Mouse (Mus musculus) lung, postnatal 0 days (tissue): Measurements from ENCODE around the gene Alk. TPM values are rescaled to one million over a fixed set of nuclear protein-coding genes. Genes with fewer than 3 reads are reported as not detected.

ENCODE experiments used
- ATAC-seq: fragments of 200-750 bp; cut with Nextera tagmentation; 2 replicates; pipeline ENCODE4 v1.8.0; 2017; ENCODE audit warnings: moderate library complexity
- DNase-seq: peaks from one replicate; pipeline ENCODE4 v3.0.0-alpha.2; 2016; ENCODE audit warnings: low spot score
- H3K27ac ChIP-seq: fragments of 300-500 bp; sonication (generic); 2 replicates; pipeline ENCODE4 v1.5.1; 2014; ENCODE audit warnings: antibody characterized with exemption, mild to moderate bottlenecking, low read length, mixed read lengths
- H3K27me3 ChIP-seq: fragments of 300-500 bp; sonication (generic); replicated peaks from 2 replicates; pipeline ENCODE4 v1.6.1; 2014; ENCODE audit warnings: low read length, mixed read lengths; ENCODE audit not compliant: insufficient read depth
- H3K36me3 ChIP-seq: fragments of 300-500 bp; sonication (generic); 2 replicates; pipeline ENCODE4 v1.6.1; 2014; ENCODE audit warnings: low read length, mixed read lengths; ENCODE audit not compliant: insufficient read depth
- H3K4me1 ChIP-seq: fragments of 300-500 bp; sonication (generic); 2 replicates; pipeline ENCODE4 v1.6.1; 2014; ENCODE audit warnings: antibody characterized with exemption, low read depth, low read length, mixed read lengths; ENCODE audit not compliant: insufficient read depth
- H3K4me2 ChIP-seq: fragments of 300-500 bp; sonication (generic); replicated peaks from 2 replicates; pipeline ENCODE4 v1.6.1; 2014; ENCODE audit warnings: low read depth, mild to moderate bottlenecking, low read length, moderate library complexity, mixed read lengths
- H3K4me3 ChIP-seq: fragments of 300-500 bp; sonication (generic); 2 replicates; pipeline ENCODE4 v1.5.1; 2014; ENCODE audit warnings: low read depth, low read length
- H3K9ac ChIP-seq: fragments of 300-500 bp; sonication (generic); replicated peaks from 2 replicates; pipeline ENCODE4 v1.6.1; 2014; ENCODE audit warnings: low read depth, mild to moderate bottlenecking
- H3K9me3 ChIP-seq: fragments of 300-500 bp; sonication (generic); 2 replicates; pipeline ENCODE4 v1.6.1; 2016; ENCODE audit warnings: low read length, mixed read lengths
- CTCF ChIP-seq: IDR thresholded peaks from 2 replicates; pipeline ENCODE4 v1.5.1; 2016; ENCODE audit warnings: antibody characterized with exemption, mild to moderate bottlenecking
- EP300 ChIP-seq: IDR thresholded peaks from 2 replicates; pipeline ENCODE4 v1.6.1; 2016; ENCODE audit warnings: antibody characterized with exemption, mild to moderate bottlenecking, control low read depth
- WGBS: fragments of 180-500 bp; shearing (Covaris S2); extraction: QIAGEN DNeasy Blood & Tissue Kit; methylation state at CpG from one replicate; pipeline ENCODE4 v1.1.7; 2014; 5-methylcytosine and 5-hydroxymethylcytosine counted together
- polyA plus RNA-seq: library from polyadenylated mRNA; unstranded; fragments of >200 nt; fragmentation: Nextera tagmentation; extraction: Ambion mirVana; gene quantifications from 2 replicates; pipeline ENCODE4 v1.2.1, GENCODE M21; 2015

Alk gene
- polyA plus RNA-seq, 1 experiment from 2014 or later = not detected

DNA sequence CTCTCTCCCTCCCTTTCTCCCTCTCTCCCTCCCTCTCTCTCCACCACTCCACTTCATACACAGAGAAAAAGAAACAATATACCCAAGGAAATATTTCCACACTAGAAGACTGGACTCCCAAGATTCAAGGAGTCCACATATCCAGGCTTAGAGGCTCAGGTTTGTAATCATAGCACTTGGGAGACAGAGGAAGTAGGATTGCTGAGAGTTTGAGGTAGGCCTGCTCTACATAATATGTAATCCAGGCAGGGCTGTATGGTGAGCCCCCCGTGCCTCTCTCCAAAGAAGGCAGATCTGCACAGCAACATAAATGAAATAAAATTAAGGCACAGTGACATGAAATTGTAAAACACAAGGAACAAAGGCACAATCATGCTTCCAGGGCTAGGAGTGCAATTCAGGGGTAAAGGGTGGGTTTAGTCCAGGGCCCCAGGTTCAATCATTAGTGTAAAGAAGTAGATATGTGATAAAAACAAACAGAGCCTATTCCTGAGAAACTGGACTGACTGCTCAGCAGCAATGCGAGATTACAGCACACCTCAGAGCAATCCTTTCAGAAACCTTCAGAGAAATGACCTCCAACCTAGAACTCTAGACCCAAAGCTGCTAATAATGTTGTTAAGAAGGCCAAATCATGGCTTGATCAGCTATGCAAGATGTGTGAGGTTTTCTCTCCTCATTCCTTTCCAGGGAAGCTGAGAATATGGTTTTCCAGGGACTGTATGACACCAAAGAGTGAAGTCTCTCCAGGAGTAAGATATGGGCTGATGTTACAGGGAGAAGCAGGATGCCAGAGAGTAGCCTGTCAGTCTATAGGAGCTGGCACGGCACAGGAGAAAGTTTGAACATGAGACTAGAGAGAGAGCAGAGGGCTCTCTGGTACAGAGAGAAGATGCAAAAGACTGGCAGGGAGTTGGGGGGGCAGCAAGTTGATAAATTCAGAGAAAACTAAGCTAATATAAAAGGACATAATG, 158.9 kb downstream of the Alk start:
- no peaks in the 10 kb centered on the region for H3K9me3 ChIP-seq
- H3K4me2 ChIP-seq = no peak overlapping the region
- no peak overlapping the region for H3K9ac ChIP-seq
- no peak for DNase-seq
- H3K36me3 ChIP-seq = no peaks in the 10 kb centered on the region
- no peaks in the 10 kb centered on the region for H3K27me3 ChIP-seq
- H3K4me3 ChIP-seq = no peak overlapping the region
- H3K4me1 ChIP-seq = no peaks in the 10 kb centered on the region
- TF ChIP-seq CTCF (no peak), EP300 (no peak)
- no peak for ATAC-seq
- no peak overlapping the region for H3K27ac ChIP-seq
- 47% methylated on average over 3 of the region's 3 CpGs for WGBS

DNA sequence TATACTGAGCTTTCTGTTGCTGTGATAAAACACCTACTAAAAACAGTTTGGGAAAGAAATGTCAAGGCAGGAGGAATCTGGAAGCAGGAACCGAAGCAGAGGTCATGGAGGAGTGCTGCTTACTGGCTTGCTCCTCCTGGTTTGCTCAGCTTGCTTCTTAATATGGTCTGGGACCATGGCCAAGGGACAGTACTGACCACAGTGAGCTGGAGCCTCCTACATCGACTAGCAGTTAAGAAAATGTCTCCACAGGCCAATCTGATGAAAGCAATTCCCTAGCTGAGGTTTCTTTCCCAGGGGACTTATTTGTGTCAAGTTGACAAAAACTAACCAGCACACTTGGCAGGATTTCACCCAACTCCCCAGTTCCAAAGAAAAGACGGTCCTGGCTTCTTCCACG, 187.0 kb downstream of the Alk start:
- Histone ChIP-seq H3K4me3 (no peak overlapping the region), H3K27ac (no peak overlapping the region), H3K9me3 (no peaks in the 10 kb centered on the region), H3K27me3 (no peaks in the 10 kb centered on the region), H3K4me1 (no peaks in the 10 kb centered on the region), H3K9ac (no peak overlapping the region), H3K4me2 (no peak overlapping the region), H3K36me3 (no peaks in the 10 kb centered on the region)
- no peak for DNase-seq
- 66% methylated on average over 4 of the region's 4 CpGs for WGBS
- ATAC-seq = no peak
- TF ChIP-seq EP300 (no peak), CTCF (no peak)

DNA sequence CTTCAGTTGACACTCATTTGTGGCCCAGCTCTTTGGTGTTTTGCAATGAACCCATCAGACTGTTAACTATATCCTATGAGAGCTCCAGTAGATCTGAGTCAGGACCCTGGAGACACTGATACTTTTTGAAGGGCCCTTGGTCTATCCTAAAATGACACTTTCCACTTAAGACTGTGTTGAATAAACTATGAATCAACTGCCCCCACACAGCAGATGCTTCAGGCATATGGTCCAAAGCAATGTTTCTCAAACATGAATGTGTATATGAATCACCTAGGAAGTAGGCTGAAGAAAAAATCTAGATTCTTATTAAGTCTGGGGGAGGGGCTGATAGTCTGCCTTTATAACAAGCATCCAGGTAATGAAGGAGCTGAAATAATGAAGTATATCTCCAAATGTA, 189.8 kb downstream of the Alk start:
- DNase-seq (peak; percentile 32), ATAC-seq (0 out of 2 replicates have a peak, but pooled peaks have one; percentile 38)
- H3K36me3 ChIP-seq = no peaks in the 10 kb centered on the region
- no peaks in the 10 kb centered on the region for H3K9me3 ChIP-seq
- no peak overlapping the region for H3K4me2 ChIP-seq
- no peak overlapping the region for H3K9ac ChIP-seq
- H3K4me1 ChIP-seq = no peaks in the 10 kb centered on the region
- no peak for TF ChIP-seq CTCF
- TF ChIP-seq EP300 = no peak
- H3K27ac ChIP-seq = no peak overlapping the region
- H3K27me3 ChIP-seq = no peaks in the 10 kb centered on the region
- no peak overlapping the region for H3K4me3 ChIP-seq

DNA sequence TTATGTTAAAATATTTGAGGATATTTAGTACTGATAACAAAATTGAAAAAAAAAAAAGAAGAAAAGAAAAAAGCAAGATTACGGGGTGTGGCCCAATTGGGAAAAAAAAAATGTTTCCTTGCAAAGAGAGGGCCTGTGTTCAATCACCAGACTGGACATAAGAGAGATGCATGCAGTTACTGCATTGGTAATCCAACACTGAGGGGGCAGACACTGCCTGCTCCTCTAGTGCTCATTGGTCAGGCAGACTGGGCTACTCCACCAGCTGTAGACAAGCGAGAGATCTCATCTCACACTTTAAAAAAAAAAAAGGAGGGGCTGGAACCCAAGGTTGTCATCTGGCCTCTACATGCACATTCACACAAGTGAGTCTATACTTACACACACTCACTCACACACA, 199.6 kb downstream of the Alk start:
- WGBS = 55% methylated on average over 2 of the region's 2 CpGs
- Histone ChIP-seq H3K9me3 (no peaks in the 10 kb centered on the region), H3K4me1 (no peaks in the 10 kb centered on the region), H3K36me3 (no peaks in the 10 kb centered on the region), H3K4me2 (no peak overlapping the region), H3K4me3 (no peak overlapping the region), H3K27ac (no peak overlapping the region), H3K9ac (no peak overlapping the region), H3K27me3 (no peaks in the 10 kb centered on the region)
- no peak for ATAC-seq
- no peak for TF ChIP-seq EP300
- TF ChIP-seq CTCF = no peak
- no peak for DNase-seq

DNA sequence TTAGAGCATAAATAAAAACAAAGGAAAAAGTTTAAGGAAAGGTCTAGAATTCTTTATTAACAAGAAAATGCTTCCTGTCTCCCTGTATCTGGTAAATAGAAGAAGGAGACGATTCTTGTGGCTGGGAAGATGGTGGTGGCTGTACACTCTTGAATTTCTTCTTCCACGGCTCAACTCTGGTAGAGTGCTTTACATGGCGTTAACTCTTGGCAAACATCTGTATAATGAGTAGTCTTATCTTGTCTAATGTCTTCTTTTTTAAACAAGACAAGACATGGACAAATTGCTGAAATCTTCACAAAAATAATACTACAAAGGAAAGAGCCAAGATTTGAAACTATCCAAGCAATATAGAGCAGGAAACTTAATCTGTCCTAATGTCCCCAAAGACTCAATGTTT, 202.6 kb downstream of the Alk start:
- Histone ChIP-seq H3K36me3 (no peaks in the 10 kb centered on the region), H3K4me1 (no peaks in the 10 kb centered on the region), H3K4me3 (no peak overlapping the region), H3K27ac (no peak overlapping the region), H3K27me3 (no peaks in the 10 kb centered on the region), H3K9ac (no peak overlapping the region), H3K4me2 (no peak overlapping the region), H3K9me3 (no peaks in the 10 kb centered on the region)
- ATAC-seq = no peak
- TF ChIP-seq CTCF (no peak), EP300 (no peak)
- DNase-seq = no peak
- 37% methylated on average over 3 of the region's 3 CpGs for WGBS

DNA sequence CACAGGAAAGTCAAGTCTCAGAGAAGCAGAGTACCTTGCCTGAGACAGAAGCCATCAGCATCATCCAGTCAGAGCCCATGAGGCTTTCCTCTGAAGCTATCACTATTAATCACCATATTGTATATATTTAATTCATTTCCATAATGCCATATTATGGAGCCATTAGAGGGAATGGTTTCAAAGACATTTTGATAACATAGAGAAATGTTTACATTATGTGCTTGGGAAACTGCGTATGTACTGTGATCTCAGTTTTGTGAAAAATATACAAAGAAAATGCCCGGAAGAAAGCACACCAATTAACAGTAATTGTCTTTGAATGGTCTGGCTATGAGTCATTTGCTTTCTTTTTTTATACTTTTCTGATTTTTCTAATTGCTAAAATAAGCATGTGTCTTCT, 203.1 kb downstream of the Alk start:
- H3K36me3 ChIP-seq = no peaks in the 10 kb centered on the region
- no peak overlapping the region for H3K27ac ChIP-seq
- ATAC-seq = no peak
- DNase-seq = no peak
- TF ChIP-seq CTCF (no peak), EP300 (no peak)
- H3K9ac ChIP-seq = no peak overlapping the region
- no peaks in the 10 kb centered on the region for H3K27me3 ChIP-seq
- no peak overlapping the region for H3K4me3 ChIP-seq
- H3K4me1 ChIP-seq = no peaks in the 10 kb centered on the region
- 39% methylated on average over 2 of the region's 2 CpGs for WGBS
- no peaks in the 10 kb centered on the region for H3K9me3 ChIP-seq
- no peak overlapping the region for H3K4me2 ChIP-seq
